ENCODE assay signal across 9 mouse cellular contexts in genomic region chr11:80384461-80384860, GRCm38 (mm10). TPM values are rescaled to one million over a fixed set of nuclear protein-coding genes. Genes with fewer than 3 reads are reported as not detected.
A peak's percentile ranks its signal among the peaks of the same experiment; 100 is the strongest.
DNase-seq lines count a peak whose midpoint lies in the region; ATAC-seq lines count a peak whose summit lies in the region.
"Had no signal": no experiment of that assay in that cellular context is flagged by ENCODE, and none has a peak within 500 bp of the region (broad histone marks: within the 10 kb centered on the region; RNA-seq: fewer than 3 reads in every experiment).

No protein-coding gene starts in this region.

- no peak for DNase-seq in heart, postnatal 4 days
- peak; percentile 20 for DNase-seq in NIH3T3 (ENCODE audit: low read depth)
- DNase-seq in hindbrain, embryonic 10.5 days (ENCODE audit: low spot score), result no peak
- no peak for DNase-seq in midbrain, embryonic 10.5 days (ENCODE audit: low spot score)
- DNase-seq in right cerebral cortex, adult 18-20 months, result no peak
- no peak for DNase-seq in embryo, embryonic 10.5 days (ENCODE audit: low spot score)
- no peak for DNase-seq in layer of hippocampus, postnatal 10 days (ENCODE audit: low spot score in 2 of 2)
- DNase-seq: kidney, adult 18-20 months had no signal

- no peak overlapping the region for H3K27ac ChIP-seq in heart, embryonic 11.5 days (ENCODE audit: low read depth, low read length)
- H3K27ac ChIP-seq in hindbrain, embryonic 10.5 days, result peak overlapping the region; percentile 96
- H3K27ac ChIP-seq in midbrain, embryonic 10.5 days (replicated peaks), result peak overlapping the region; percentile 99; the same call in 1 of the 2 replicates

- peaks cover 14% of the 10 kb centered on the region for H3K36me3 ChIP-seq in heart, embryonic 11.5 days (ENCODE audit: control insufficient read depth, insufficient read depth, low read length)
- H3K36me3 ChIP-seq in hindbrain, embryonic 10.5 days, result peaks cover 47% of the 10 kb centered on the region
- H3K36me3 ChIP-seq in midbrain, embryonic 10.5 days, result peaks cover 50% of the 10 kb centered on the region

- no peaks in the 10 kb centered on the region for H3K27me3 ChIP-seq in heart, embryonic 11.5 days (ENCODE audit: control insufficient read depth, insufficient read depth, low read length)
- H3K27me3 ChIP-seq in hindbrain, embryonic 10.5 days (ENCODE audit: insufficient read depth, poor library complexity, severe bottlenecking), result no peaks in the 10 kb centered on the region
- no peaks in the 10 kb centered on the region for H3K27me3 ChIP-seq in midbrain, embryonic 10.5 days (ENCODE audit: low read depth, poor library complexity, severe bottlenecking)

- H3K4me1 ChIP-seq in heart, embryonic 11.5 days (ENCODE audit: control insufficient read depth, insufficient read depth, low read length), result peaks cover 7% of the 10 kb centered on the region
- peaks cover 33% of the 10 kb centered on the region for H3K4me1 ChIP-seq in hindbrain, embryonic 10.5 days (replicated peaks)
- H3K4me1 ChIP-seq in midbrain, embryonic 10.5 days, result peaks cover 36% of the 10 kb centered on the region

- H3K4me3 ChIP-seq in heart, embryonic 11.5 days (ENCODE audit: low read depth, low read length), result peak overlapping the region; percentile 98
- peak overlapping the region; percentile 65 for H3K4me3 ChIP-seq in hindbrain, embryonic 10.5 days
- H3K4me3 ChIP-seq in midbrain, embryonic 10.5 days, result peak overlapping the region; percentile 97

- no peak for ATAC-seq in heart, embryonic 11.5 days (replicated peaks; ENCODE audit: insufficient number of reproducible peaks, low FRiP score, low TSS enrichment)

- H3K9ac ChIP-seq in heart, embryonic 11.5 days (ENCODE audit: low read depth, low read length), result peak overlapping the region; percentile 60

- no peaks in the 10 kb centered on the region for H3K9me3 ChIP-seq in heart, embryonic 11.5 days (replicated peaks; ENCODE audit: control insufficient read depth, low read length)
- no peaks in the 10 kb centered on the region for H3K9me3 ChIP-seq in hindbrain, embryonic 10.5 days
- no peaks in the 10 kb centered on the region for H3K9me3 ChIP-seq in midbrain, embryonic 10.5 days (replicated peaks)

- H3K4me2 ChIP-seq in heart, embryonic 11.5 days, result peak overlapping the region; percentile 89

RNA-seq across cellular contexts. Expression of gene Zfp207, which starts 1.4 kb away (rescaled TPM):
- polyA plus RNA-seq in heart, embryonic 11.5 days (2014; fragmentation: Nextera tagmentation; extraction: Ambion mirVana), result 189 and 200 TPM in 2 replicates
- total RNA-seq in heart, postnatal 4 days (2021), result 100 to 1,000 TPM; 101 to 112 TPM
- polyA plus RNA-seq in hindbrain, embryonic 10.5 days (2016; fragmentation: Nextera tagmentation; extraction: Ambion mirVana), result 244 and 296 TPM in 2 replicates
- polyA plus RNA-seq in midbrain, embryonic 10.5 days (2016; fragmentation: Nextera tagmentation; extraction: Ambion mirVana), result 304 and 308 TPM in 2 replicates
- 100 to 1,000 TPM; 152 to 164 TPM for total RNA-seq in layer of hippocampus, postnatal 10 days (2021)

RNA-seq across cellular contexts. Expression of gene 5730455P16Rik, which starts 6.6 kb away (rescaled TPM):
- polyA plus RNA-seq in heart, embryonic 11.5 days (2014; fragmentation: Nextera tagmentation; extraction: Ambion mirVana), result 14.6 and 14.8 TPM in 2 replicates
- total RNA-seq in heart, postnatal 4 days (2021), result 10 to 100 TPM; 15.2 to 17.5 TPM
- polyA plus RNA-seq in hindbrain, embryonic 10.5 days (2016; fragmentation: Nextera tagmentation; extraction: Ambion mirVana), result 19.4 and 24.4 TPM in 2 replicates
- polyA plus RNA-seq in midbrain, embryonic 10.5 days (2016; fragmentation: Nextera tagmentation; extraction: Ambion mirVana), result 24.6 and 27.5 TPM in 2 replicates
- 10 to 100 TPM; 43.5 to 46.0 TPM for total RNA-seq in layer of hippocampus, postnatal 10 days (2021)

RNA-seq across cellular contexts. Expression of gene Psmd11, which starts 44.0 kb away (rescaled TPM):
- polyA plus RNA-seq in heart, embryonic 11.5 days (2014; fragmentation: Nextera tagmentation; extraction: Ambion mirVana), result 185 and 215 TPM in 2 replicates
- total RNA-seq in heart, postnatal 4 days (2021), result 100 to 1,000 TPM; 104 to 111 TPM
- polyA plus RNA-seq in hindbrain, embryonic 10.5 days (2016; fragmentation: Nextera tagmentation; extraction: Ambion mirVana), result 344 and 387 TPM in 2 replicates
- 400 and 418 TPM in 2 replicates for polyA plus RNA-seq in midbrain, embryonic 10.5 days (2016; fragmentation: Nextera tagmentation; extraction: Ambion mirVana)
- total RNA-seq in layer of hippocampus, postnatal 10 days (2021), result 100 to 1,000 TPM; 106 to 116 TPM
